Mouse (Mus musculus): ENCODE data around the gene Uvrag.

Uvrag gene

DNA sequence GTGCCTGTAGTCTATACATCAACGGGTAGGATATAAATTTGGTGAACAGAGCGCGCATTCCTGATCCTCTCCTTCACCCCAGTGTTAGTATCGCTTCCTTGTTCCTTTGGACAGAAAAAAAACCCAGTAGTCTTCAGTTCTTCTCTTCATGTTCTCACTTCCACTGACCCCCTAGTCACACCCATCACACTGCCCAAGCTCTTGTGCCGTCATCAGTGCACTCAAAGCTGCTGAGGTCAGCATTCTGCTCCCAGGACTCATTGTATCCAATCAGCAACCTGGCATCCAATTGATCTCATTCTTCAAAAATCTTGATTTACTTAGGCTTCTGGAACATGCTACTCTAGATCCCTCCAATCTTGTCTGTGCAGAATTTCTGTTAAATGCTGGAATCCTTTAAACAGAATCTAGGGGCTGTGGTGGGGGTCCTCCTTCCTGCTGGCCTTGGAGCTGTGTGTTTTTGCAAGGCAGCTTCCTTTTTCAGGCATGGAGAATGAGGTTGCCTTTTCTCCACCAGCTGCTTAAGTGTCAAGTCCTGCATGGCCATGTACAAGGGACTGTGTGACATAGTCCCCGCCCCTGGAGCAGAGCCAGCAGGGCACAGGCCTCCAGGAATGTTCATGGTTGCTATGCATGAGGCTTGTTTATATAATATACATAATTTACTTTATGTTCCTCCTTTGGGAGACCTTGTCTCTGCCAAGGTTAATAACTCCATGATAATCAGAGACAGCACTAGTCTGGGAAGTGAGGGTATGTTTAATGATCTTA, 88.3 kb downstream of the Uvrag start:
- no peak for DNase-seq

DNA sequence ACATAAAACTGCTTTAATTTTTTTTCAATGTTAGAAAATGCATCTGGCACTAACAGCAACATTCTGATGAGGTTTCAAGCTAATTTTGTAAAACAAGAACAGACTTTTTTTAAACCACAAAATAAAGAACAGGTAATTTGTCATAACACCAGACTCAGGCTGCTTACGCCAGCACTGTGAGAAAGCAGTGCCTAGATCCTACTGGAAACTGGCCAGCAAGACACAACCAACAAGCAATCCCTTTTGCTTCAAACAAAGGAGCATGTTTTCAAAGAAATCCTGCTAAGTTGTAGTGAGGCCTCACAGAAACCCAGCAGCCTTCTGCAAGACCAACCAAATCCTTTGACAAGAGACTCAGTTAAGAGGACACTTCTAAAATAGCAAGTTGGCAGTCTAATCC, 90.1 kb downstream of the Uvrag start:
- DNase-seq = no peak

DNA sequence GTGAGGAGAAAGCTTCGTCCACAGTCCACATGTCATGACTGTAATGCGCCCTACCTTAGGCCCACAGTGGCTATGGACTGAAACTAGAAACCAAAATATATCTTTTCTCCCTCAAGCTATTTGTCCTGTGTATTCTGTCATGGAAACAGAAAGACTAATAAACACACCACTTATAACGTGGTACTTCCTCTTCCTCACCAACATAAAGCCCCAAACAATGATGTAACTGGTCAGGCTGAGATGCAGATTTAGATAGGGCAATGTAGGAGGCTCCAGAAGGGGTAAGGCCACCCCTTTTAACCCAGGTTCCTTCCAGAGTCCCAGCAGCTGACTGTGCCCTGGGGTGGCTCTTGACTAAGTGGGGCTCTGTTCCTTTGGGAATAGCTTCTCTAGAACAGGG, 91.0 kb downstream of the Uvrag start:
- DNase-seq = no peak

DNA sequence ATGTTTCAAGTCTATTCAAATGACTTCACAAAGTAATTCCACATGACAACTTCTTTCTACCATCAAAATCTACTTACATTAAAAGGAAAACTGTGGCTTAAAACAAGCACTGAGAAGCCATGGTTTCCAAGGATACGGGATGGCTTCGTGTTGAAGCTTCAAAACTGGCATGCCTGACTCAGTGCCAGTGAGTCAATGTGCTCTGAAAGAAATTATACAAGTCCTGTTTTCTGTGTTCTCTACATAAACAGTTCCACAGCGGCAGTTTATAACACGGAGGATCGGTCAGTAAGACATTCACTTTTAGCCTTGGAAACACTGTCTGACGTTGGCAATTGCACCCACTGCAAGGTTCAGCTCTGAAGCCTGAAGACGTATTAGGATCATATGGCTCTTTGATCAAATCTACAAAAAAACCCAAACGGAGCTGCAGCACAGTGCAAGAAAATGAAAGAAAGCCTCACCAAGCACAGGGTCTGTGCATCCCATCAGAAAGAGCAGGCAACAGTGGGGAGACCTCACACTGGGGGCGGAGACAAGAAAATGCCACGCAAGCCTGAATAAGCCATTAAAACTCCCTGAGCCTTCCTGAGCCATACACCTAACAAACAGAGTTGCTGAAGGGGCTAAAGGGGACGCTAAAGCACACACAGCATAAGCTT, 94.3 kb downstream of the Uvrag start:
- DNase-seq = no peak

DNA sequence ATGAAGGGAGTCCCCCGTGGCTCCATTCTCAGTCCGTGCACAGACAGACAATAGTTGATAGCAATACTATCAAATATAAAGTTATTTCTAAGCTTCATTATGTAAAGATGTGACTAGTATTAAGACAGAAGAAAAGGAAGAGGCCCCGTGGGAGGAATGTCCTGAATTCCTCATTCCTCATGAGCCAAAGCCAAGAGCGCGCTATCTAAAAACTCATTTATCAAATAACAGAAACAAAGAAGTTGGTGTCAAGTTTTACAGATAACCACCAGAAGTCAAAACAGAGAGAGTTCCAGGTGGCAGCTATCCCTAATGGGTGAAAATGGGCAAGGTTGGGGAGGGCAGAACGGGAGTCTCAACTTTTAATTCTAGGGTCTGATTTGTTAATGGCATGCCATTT, 95.4 kb downstream of the Uvrag start:
- peak in 1 of 2 experiments; percentile 15 for DNase-seq

DNA sequence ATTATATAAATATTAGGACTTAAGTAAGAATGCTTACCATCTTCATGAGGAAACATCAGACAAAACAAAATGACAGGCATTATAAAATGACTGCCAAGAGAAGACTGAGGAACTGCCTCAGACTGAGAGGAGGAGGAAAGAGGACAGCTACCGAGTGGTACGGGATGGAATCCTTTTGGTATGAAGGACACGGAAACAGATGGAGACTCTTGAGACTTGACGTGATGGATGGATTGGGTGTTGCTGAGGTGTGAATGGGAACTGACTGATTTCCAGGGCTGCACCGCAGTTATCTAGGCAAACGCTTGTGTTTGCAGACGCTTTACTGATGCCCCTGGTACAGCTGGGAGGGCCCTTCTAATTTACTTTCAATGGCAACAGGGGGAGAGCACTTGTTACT, 97.0 kb downstream of the Uvrag start:
- no peak for DNase-seq

DNA sequence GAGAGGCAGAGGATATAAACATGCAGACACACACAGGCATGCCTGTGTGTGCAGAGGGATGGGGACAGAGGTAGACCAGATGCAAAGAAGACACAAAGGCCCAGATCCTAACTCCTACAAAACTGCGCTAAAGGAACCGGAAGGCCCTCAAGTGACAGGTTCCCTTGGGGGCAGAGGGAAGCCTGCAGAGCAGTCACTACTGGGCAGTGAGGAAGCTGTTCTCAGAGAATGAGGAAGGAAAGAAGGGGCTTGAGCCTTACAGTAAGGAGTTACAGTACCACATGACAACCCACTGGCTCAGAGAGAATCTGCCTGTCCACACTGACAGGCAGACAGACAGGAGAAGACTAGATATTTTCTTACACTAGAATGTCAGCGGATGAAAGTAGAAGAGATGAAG, 97.6 kb downstream of the Uvrag start:
- DNase-seq = no peak

DNA sequence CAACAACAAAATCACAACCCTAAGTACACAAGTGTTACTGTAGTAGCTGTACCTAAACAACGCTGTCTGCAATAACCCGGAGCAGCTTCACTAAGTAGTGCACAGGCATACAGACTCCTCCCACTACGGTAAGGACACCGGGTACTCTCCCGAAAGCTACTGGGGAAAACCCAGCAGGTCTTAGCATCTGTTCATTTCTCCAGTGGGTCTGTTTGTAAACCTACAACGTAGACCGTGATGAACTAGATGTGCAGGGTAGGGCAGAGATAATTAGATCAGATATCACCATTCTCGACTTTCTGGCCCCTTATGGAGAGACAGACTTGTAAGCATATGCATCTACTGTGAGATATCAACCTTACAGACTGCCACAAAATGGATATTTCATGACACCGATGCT, 99.1 kb downstream of the Uvrag start:
- DNase-seq = no peak

DNA sequence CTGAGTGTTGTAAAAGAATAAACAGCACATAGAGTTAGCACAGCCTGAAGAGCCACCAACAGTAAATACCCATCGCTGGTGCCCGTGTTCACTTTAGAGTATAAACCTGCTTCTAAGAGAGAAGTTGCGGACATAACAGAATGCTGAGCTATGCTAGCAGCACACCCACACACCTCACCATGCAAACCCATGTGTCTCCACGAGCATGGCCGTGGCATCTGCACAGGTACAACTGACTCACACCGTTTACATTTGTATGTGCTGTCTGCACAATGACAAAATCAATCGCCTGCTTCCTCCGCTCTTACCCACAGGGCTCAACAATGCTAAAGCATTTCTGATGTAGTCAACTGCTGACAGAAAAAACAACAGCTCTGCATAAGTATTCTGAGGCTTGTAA, 101.0 kb downstream of the Uvrag start:
- DNase-seq = no peak

DNA sequence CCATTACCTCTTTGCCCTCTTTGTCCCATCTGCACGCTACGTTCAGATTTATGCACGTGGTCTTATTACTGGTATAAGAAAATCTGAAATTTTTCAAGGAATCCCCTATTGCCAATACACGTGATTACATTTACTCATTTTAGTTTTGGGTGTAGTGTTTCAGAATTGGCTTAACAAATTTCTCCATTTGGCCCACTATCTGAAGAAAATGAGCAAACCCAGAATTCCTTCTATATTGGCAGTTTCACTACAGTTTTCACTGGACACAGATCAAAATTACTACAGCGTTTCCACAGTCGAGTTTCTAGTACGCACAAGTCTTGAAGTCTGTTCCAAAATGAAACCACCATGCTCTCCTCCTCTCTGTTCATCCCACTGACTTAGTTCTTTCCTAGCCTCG, 104.7 kb downstream of the Uvrag start:
- no peak for DNase-seq

DNA sequence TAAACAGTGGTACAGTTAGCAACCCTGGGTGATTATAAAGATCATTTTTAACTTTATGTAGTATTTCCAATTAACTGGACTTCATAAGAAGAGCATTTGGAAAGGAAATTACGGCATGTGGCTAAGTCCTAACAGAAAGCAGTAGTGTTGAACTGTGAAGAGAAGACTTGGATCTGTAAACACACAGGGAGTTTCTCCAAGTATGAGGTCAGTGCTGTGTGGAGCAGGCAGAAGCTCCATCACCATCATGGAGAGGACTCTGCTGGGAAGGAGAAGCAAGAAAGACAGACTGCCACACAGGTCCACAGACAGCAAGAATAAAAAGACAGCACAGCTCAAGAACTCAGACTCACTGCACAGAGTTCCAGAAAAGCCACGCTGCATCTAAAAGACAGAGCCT, 106.0 kb downstream of the Uvrag start:
- no peak for DNase-seq

DNA sequence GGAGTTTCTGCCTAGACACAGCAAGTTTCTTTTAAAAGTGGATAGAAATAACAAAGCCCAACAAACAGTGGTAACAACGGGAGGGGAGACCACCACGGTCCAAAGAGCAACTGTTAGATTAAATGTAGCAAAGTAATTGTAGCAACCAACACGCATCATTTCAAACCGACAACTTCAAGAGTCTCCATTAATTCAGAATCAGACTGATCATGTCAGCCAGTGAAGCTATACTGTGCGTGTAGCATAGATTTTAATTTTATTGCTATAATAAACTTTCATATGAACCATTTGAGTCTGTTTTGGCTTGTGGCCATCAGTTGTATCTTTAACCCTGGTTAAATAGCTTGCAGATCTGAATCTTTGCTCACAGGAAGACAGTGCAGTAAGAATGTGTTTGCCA, 107.1 kb downstream of the Uvrag start:
- DNase-seq = no peak

DNA sequence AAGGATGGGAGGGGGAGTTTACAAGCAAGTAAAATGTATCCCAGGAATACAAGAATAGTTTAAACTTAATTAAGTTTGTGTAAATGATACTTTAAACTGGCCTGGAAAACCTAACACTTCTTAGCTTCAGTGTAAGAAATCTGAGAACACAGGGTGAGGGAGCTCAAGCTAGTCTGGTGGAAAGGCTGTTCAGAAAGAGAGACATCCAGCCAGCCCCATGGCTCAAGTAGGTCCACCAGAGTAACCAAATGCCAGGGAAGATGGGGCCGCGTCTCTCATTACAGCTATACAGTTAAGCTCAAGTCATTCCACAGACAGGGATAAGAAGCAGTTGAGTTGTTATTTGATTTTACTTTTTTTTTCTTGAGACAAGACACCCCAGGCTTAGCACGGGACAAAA, 107.6 kb downstream of the Uvrag start:
- no peak for DNase-seq

DNA sequence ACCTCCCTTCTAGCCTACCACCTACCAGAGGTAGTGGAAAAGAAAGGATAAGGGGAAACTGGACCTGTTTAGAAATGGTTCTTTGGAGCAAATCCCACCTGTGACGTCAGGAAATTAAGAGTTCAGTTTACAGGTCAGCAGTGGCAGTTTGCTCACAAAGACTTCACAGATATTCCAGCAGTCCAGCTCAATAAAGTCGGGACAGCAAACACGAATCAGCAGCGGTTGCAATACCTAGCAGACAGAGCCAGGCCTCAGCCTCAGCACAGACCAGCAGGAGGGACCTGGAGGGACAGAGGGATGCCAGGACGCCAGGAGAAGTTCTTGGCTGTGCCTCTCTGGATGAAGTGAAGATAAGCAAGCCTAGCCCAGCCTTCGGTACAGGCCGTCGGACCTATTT, 108.9 kb downstream of the Uvrag start:
- no peak for DNase-seq

DNA sequence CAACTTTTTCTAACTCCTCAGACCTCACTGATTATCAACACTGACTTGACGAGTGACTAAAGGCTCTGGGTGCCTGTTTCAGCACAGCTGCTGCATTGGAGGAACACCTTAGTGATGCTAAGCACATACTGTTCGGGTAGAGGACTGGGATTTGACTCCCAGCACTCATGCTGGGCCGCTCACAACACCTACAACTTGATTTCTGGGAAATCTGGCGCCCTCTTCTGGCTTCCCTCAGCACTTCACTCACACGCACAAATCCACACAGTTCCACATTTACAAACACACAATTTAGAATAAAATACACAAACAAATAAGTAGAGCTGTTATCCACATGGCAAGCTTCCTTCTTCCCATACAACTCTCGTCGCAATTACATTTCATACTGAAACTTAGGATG, 112.8 kb downstream of the Uvrag start:
- DNase-seq = no peak

DNA sequence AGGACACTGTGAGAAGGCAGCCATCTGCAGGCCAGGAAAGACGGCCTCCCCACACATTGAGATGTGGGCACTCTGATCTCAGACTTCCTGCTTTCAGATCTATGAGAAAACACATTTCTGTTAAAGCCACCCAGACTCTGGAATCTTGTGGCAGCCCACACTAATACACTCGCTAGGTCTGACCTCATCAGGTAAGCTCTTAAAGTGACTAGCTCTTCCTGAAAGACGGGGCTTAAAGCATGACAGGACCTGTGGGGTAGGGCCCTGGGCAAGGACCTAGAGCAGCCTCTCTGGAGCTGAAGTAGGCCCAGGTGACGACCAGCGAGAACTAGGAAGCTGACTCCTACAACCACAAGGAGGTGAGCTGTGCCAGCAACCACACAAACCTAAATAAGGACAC, 113.8 kb downstream of the Uvrag start:
- DNase-seq = no peak

DNA sequence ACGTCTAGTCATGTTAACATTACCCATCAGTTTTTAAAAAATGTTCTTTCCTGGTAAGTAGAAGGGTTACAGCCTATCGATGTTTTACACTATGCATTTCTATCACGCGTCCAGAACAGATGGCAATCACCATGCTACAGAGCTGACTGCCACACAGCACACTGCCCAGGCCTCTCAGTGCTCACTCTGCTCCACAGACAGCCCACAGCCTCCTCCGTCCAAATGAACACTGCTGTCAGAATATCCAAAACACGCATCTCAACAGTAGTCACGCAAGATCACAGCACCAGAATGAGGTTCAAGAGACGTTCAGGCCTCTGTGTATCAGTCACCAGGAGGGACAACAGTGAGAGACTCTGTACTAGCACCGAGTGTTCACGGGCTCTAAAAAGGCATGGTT, 115.0 kb downstream of the Uvrag start:
- no peak for DNase-seq

DNA sequence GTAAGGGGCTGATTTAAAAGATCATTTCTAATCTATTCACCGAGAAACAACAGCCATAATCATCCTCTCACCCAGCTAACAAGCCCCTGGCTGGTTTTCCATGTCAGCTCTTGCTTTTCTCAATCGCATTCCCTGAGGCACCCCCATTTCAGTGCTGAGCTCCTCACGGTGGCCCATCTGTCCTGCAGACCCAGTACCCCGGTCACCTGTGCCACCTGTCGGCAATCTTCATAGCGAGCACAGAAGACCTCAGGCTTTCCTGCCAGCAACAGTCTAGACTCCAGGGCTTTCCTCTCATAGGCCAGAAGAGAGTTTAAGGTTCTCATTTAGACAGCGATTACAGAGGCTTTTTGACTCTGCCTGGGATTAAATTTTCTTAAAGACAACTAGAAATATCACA, 115.7 kb downstream of the Uvrag start:
- no peak for DNase-seq

DNA sequence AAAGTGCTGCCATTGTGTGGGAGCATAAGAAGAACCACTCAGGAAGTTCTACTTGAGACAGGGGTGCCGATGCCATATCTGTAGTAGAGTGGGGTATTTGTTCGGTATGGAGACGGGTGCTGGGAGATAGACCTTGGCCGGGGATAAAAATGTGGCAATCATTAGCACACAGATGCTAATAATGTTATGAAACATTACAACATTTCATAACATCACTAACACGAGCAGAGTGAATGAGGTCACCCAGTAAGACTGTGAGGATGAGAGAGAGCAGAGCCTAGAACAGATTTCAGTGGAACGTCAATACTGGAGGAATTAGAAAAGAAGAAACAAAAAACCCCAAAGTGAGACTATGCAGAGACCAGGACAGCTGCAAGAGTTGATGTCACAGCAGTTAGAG, 116.2 kb downstream of the Uvrag start:
- no peak for DNase-seq

DNA sequence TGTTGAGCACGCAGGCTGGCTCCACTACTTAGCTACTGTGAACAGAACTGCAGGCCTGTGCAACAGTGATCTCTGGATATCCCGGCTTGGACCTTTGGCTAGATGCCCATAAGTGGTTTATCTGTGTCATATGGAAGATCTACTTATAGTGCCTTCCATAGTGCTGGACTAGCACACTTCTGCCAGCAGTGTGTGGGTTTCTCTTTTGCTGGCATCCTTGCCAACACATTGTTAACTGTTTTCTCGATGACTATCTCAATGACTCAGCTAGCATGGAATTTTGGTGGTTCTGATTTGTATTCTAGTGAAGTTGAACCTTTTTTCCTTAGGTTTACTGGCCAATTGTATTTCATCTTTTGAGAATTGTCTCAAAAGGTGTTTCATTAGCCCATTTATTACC, 117.0 kb downstream of the Uvrag start:
- DNase-seq = no peak

DNA sequence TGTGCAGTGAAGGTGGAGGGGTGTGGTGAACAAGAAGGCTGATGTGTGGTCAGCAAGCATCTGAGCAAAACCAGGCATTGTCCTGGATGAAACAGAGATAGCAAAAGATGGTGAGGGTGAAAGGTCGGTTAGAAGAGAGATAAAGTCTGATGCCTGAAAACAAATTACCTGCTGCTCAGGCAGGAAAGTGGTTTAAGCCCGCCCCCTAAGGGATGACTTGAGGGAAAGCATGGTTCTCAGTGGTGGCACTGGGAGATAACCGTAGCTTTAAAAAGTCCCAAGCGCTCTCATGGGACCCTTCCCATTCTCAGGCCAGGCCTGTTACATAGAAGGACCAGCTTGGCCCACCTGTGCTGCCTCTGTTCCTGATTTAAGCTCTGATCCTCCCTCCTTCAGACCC, 119.7 kb downstream of the Uvrag start:
- no peak for DNase-seq

DNA sequence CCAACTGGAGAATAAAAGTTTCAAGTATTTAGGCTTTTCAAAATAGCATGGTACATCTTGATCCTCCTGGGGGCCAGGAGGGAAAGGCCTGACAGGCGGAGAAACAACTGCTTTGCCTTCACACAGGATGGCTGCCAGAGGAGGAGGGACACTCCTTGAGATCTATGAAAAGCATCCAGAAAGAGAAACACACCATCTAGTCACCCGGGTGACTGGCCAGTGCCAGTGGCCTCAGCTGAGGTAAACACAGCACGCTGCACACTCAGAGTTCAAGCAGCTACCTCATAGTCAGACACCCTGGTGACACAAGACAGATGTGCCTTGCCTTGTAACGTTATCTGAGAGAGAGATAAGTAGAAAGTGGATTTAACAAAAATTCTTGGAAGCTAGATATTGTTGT, 120.6 kb downstream of the Uvrag start:
- no peak for DNase-seq

DNA sequence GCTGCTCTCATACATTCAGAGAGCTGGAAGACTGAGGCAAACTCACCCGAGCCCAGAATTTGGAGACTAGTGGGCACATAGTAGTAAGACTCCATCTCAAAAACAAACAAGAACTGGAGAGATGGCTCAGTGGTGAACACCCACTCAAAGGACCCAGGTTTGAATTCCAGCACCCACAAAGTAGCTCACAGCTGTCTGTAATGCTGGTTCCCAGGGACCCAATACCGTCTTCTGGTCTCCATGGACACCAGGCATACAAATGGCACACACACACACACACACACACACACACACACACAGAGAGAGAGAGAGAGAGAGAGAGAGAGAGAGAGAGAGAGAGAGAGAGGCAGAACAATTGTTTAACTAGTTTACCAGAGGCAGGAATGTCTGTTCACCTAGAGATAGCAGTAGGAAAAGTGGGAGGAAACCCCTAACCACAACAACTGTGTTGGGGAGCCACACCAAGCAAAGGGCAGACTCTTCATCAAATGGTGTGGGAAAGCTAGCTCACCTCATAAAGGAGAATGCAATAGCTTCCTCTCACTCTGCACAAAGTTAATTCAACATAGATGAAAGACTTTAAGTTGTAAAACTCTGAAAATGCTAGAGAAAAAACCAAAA, 123.6 kb downstream of the Uvrag start:
- no peak for DNase-seq

DNA sequence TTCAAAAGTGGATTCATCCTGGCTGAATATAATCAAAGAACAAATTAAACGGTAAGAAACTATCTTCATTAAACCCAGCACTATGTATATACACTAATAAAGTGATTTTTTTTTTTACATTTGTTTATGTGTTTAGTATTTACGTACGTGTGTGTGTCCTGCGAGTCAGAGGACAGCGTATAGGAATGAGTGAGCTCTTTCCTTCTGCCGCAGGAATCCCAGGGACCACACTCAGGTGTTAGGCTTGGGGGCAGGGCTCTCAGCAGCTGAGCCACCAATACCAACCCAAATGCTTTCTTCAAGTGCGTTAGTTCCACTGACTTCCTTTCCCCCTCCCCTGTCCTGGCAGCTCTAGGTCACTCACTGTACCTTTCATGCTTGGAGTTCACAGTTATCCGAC, 125.0 kb downstream of the Uvrag start:
- no peak for DNase-seq

DNA sequence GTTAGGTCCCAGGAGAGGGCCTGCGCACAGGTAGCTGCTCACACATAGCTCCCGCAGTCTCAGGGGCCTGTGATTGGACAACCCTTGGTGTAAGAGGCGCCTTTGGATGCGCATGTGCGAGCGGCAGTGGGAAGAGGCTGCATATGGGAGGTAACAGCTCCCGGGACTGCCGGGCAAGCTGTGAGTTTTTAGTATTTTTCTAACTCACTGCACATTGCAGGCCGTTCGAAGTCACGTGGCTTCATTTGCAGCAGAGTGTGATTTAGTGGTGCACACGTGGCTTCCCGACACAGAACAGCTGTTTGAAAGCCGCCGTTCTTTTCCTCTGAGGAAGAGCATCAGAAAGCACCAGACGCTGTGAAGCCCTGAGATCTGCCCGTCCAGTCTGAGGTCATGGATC, 125.5 kb downstream of the Uvrag start:
- peak; percentile 9 to 15 for DNase-seq
